Mouse (Mus musculus) pancreas, adult 10 weeks (tissue): ENCODE measurements around the gene Evc. TPM values are rescaled to one million over a fixed set of nuclear protein-coding genes. Genes with fewer than 3 reads are reported as not detected.

Experiments
- polyA plus RNA-seq: library from polyadenylated mRNA; stranded (reverse); fragments of 350-450 nt; fragmentation: Illumina TruSeq; extraction: RNeasy Lipid Tissue Mini Kit (QIAGEN cat#74804); gene quantifications from one replicate; pipeline ENCODE4 v1.2.3, GENCODE M21; 2015; ENCODE audit warnings: low read depth, low replicate concordance; ENCODE audit not compliant: insufficient read depth

The Evc gene
- polyA plus RNA-seq = 3.6 TPM

DNA sequence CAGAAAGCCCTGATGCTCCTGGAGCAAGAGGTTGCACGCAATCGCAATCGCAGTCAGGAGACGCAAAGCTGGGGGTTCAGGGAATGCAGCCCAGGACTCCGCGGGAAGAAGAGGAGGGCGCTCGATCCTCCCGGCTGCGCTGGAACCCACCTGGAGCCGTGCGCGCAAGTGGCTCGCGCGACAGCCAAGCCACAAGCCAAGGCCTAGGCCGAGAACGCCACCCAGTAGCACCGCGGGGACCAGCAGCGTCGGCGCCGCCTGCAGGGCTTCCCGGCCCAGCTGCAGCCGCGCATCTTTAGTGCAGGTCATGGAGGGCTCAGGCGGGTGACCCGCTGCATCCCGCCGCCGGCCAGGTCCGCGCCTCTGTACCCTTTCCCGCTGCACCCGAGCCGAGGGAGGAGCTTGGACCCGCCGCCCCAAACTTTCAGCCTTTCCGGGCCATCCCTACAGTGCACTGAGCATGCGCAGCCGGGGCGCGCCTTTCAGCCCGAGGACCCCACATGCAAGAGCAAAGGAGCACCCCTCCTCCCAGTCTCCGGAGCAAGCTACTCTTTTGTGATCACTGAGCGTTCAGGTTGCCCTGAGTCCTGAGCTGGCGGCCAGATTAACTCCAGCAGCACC lies at the start of gene Evc:
Gene Evc, minus strand, starts transcription at position 410 of the 621 bp plus-strand sequence.

DNA sequence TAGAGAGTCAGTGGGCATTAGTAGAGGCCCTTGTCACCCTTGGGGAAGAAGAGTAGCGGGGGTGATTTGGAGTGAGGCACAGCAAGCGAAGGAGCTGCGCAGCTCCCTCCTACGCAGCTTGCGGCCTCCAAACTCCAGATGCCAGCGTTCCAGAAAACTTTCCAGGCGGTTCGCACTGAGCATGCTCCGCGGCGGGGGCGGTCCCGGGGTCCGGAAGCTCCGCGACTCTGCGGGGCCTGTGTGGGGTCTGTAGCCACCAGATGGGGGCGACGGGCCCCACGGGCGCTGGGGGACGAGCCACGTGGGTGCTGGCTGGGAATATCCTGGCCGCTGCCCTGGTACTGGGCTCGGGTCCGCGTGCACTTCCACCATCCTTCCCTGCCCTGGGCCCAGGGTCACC lies 1.6 kb upstream of the Evc start, which contains the start of gene Evc2:
Gene Evc2, plus strand, starts transcription at position 212 of the 400 bp plus-strand sequence.

DNA sequence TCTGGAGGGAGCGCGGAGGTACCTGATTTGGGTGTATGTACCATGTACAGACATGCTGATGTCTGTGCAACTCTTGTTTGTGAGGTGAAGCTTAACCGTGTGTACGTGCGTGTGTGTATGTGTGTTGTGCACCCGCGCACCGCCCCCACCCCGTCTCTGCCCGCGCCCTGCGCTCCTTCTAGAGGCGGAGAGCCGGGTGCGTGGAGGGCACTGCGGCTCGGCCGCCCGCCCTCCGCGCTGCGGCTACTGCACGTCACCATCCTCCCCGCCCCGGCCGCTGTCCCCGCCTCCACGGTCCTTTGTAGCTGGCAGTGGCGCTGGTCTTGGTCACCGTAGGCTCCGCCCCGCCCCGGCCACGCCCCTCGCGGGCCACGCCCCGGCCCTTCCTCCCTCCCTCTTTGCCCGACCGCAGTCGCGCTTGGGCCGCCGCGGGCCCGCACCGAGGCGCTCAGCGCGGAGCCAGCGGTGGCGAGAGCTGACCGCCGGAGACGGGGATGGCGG lies 95.0 kb downstream of the Evc start, which contains the start of gene Crmp1:
Gene Crmp1, plus strand, starts transcription at position 290 of the 501 bp plus-strand sequence.

Other genes starting within 250 kb of the Evc start
- gene Crmp1, start 95.0 kb downstream of the Evc start, polyA plus RNA-seq = 0.89 TPM
- 2.8 TPM for gene Evc2, start 1.6 kb upstream of the Evc start, polyA plus RNA-seq